Mouse (Mus musculus): ENCODE measurements around the gene Gdpgp1.

Gene Gdpgp1

DNA sequence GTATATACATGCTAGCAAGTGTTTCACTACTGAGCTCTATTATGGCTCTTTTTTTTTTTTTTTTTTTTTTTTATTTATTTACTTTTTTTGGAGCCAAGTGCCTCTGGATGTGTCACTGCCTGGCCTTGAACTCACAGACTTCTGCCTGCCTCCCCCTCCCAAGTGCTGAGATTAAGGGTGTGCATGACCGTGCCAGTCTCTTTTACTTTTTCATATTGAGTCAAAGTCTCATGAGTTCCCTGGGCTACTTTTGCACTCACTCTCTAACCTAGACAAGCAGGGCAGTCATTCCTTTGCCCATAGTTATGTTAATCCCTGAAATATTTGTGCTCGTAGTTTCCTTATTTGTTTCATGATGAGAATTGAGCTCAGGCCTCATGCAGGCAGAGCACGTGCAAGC lies 49.0 kb downstream of the Gdpgp1 start:
- DNase-seq, result no peak

DNA sequence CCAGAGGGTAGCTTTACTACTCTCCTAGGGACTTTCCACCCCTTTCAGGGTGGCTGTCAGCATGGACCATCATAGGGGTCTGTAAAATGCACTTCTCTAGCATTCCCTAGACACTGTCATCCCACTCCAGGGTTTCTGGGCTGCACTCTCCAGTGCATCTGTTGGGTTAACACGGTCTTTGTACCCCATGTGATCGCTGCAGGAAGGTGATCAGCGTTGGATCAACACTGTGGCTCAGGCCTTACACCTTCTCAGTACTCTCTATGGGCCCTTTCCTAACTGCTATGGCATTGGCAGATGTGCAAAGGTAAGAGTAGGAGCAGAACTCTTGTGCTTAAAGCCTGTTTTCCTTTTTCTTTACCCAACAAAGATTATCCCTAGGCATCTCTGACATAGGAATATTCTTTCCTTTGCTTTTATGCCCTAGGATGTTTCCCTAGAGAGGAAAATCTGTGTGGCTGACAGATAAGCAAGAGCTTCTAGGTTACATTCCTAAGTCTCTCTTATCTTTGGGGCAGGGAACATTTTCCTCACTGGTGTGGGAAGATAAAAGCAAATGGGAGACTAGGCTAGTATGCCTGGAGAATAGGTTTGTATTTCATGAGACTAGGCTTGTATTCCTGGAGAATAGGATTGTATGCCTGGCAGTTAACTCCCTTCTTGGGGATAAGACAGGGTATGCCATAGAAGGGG lies 50.7 kb downstream of the Gdpgp1 start:
- DNase-seq, result no peak

DNA sequence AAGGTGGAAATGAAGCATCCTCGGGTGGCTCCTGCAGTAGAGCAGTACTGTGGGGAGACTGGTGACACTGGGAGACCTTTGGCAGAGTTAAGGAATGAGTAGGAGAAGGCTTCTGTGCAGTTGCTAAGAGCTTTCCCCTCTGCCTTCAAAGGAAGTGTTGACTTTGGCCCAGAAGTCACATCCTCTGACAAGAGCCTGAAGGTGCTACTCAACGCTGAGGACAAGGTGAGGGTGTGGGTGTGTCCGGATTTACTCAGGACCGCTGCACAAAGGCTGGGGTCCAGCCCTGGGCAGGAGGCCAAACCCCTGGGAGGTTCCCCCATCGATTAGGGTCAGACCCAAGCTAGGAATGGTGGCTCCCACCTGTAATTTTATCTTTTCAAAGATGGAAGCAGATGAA lies 51.7 kb downstream of the Gdpgp1 start:
- DNase-seq, result no peak

DNA sequence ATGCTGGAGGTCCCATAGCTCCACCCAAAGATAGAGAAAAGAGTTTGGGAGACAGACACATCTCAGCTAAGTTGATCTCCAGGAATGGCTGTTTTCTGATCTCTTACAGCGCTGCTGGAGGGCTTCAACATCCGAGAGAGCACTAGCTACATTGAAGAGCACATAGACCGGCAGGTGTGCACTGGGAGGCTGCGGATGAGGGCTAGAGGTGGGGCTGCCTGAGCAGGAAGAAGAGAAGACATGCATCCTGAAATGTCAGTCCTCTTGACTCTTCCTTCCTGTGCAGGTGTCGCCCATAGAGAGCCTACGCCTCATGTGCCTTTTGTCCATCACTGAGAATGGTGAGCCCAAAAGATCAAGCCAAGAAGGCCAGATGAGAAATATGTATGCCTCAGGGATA lies 53.1 kb downstream of the Gdpgp1 start:
- no peak for DNase-seq

GRCm38 (mm10) chr7:80287736-80288135 lies 55.1 kb downstream of the Gdpgp1 start:
- DNase-seq, result no peak
